Mouse (Mus musculus) embryonic fibroblast, embryonic 13.5 days (primary cell): ENCODE results near the gene Iqcf1.

ENCODE experiments used
- CTCF ChIP-seq: IDR thresholded peaks from 2 replicates; pipeline ENCODE4 v1.5.1; 2011; ENCODE audit warnings: mild to moderate bottlenecking, control low read depth, low read length, moderate library complexity, borderline replicate concordance; ENCODE audit not compliant: insufficient read depth
- POLR2A ChIP-seq: IDR thresholded peaks from 2 replicates; pipeline ENCODE4 v1.6.1; 2011; ENCODE audit warnings: low read depth, mild to moderate bottlenecking, control low read depth, low read length, moderate library complexity

GRCm38 (mm10) chr9:106462430-106462800 lies 37.4 kb upstream of the Iqcf1 start:
- no peak for TF ChIP-seq CTCF
- no peak for TF ChIP-seq POLR2A
